Mouse (Mus musculus) limb, embryonic 14.5 days (tissue): ENCODE measurements at regions not wholly inside any gene's neighbourhood (a gene's known extent, or its start where the extent isn't known, plus 50 kb on each side); places are given as distances from the start of the nearest gene placed in this dataset.

Experiments
- ATAC-seq: fragments of 200-750 bp; cut with Nextera tagmentation; 2 replicates; pipeline ENCODE4 v1.8.0; 2017; ENCODE audit warnings: low read depth, moderate number of reproducible peaks, moderate TSS enrichment; ENCODE audit not compliant: low FRiP score
- DNase-seq: peaks from one replicate; pipeline ENCODE4 v3.0.0-alpha.2; 2015; ENCODE audit warnings: low spot score
- H3K27ac ChIP-seq: fragments of 300-500 bp; sonication (generic); replicated peaks from 2 replicates; pipeline ENCODE4 v1.5.1; 2014; ENCODE audit warnings: low read depth, mild to moderate bottlenecking, low read length, moderate library complexity, mixed read lengths
- H3K27me3 ChIP-seq: fragments of 300-500 bp; sonication (generic); 2 replicates; pipeline ENCODE4 v1.6.1; 2014; ENCODE audit warnings: low read length, mixed read lengths; ENCODE audit not compliant: control insufficient read depth, insufficient read depth
- H3K36me3 ChIP-seq: fragments of 300-500 bp; sonication (generic); 2 replicates; pipeline ENCODE4 v1.6.1; 2014; ENCODE audit warnings: mild to moderate bottlenecking, low read length, moderate library complexity, mixed read lengths; ENCODE audit not compliant: control insufficient read depth, insufficient read depth
- H3K4me1 ChIP-seq: fragments of 300-500 bp; sonication (generic); 2 replicates; pipeline ENCODE4 v1.6.1; 2014; ENCODE audit warnings: antibody characterized with exemption, low read length, mixed read lengths; ENCODE audit not compliant: control insufficient read depth, insufficient read depth
- H3K4me2 ChIP-seq: fragments of 300-500 bp; sonication (generic); replicated peaks from 2 replicates; pipeline ENCODE4 v1.6.1; 2014; ENCODE audit warnings: low read depth, mild to moderate bottlenecking, low read length, moderate library complexity; ENCODE audit not compliant: severe bottlenecking
- H3K4me3 ChIP-seq: fragments of 300-500 bp; sonication (generic); replicated peaks from 2 replicates; pipeline ENCODE4 v1.5.1; 2014; ENCODE audit warnings: low read length
- H3K9ac ChIP-seq: fragments of 300-500 bp; sonication (generic); 2 replicates; pipeline ENCODE4 v1.6.1; 2014; ENCODE audit warnings: mild to moderate bottlenecking, low read depth, low read length, moderate library complexity; ENCODE audit not compliant: severe bottlenecking
- H3K9me3 ChIP-seq: fragments of 300-500 bp; sonication (generic); 2 replicates; pipeline ENCODE4 v1.6.1; 2016; ENCODE audit warnings: low read length; ENCODE audit not compliant: control insufficient read depth
- POLR2A ChIP-seq: fragments of 200-500 bp; IDR thresholded peaks from 2 replicates; pipeline ENCODE4 v1.8.0; 2012; ENCODE audit warnings: inconsistent platforms, mild to moderate bottlenecking, moderate library complexity, borderline replicate concordance; ENCODE audit not compliant: insufficient read depth, insufficient read length; ENCODE audit errors: extremely low read depth
- WGBS: fragments of 180-500 bp; shearing (Covaris S2); extraction: QIAGEN DNeasy Blood & Tissue Kit; methylation state at CpG from one replicate; pipeline ENCODE4 v1.1.7; 2014; 5-methylcytosine and 5-hydroxymethylcytosine counted together

DNA sequence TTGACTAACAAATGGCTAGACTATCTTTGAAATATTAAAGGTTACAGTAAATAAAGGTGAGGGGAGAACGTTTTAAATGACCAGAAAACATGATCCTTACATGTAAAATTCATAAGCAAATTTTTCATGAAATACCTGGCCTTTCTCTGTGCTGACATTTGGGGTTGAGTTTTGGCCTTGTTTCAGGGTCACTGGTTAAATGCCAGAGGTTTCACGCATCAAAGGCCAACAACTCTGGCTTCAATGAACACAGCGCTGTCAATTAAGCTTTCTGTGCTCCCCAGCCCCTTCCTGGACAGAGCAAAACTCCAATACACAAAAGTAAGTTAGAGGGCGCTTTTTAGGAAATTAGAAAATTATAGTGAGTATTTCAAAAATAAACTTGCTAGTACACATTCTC, 425.6 kb downstream of the Fam198b start:
- WGBS, result 80% methylated on average over 4 of the region's 4 CpGs
- H3K4me1 ChIP-seq, result no peaks in the 10 kb centered on the region

DNA sequence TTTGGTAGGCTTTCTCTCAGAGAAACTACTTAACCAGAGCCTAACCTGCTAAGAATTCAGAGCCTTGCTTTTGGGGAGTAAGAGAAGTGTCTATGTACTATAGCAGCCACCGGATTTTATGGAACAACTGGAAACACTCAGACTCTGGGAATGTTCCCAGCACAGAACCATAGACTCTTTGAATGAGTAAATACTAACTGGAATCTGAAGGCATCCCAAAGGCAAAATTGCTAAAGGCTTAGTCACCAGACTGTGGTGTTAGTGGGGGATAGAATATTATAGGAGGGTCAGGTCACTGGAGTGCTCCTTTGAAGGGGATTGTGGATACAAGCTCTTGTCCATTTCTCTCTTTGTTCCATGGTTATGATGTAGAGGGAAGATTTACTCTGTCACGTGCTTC, 427.4 kb downstream of the Fam198b start:
- WGBS, result 80% methylated on average over 2 of the region's 2 CpGs
- H3K4me2 ChIP-seq, result no peak overlapping the region
- ATAC-seq, result no peak
- H3K9me3 ChIP-seq, result no peaks in the 10 kb centered on the region
- H3K27me3 ChIP-seq, result no peaks in the 10 kb centered on the region
- TF ChIP-seq POLR2A, result no peak
- H3K36me3 ChIP-seq, result no peaks in the 10 kb centered on the region
- H3K27ac ChIP-seq, result no peak overlapping the region
- H3K9ac ChIP-seq, result no peak overlapping the region
- H3K4me3 ChIP-seq, result no peak overlapping the region
- peak; percentile 21 for DNase-seq
- H3K4me1 ChIP-seq, result no peaks in the 10 kb centered on the region

More for the DNA sequence above, 425.6 kb downstream of the Fam198b start:
- no peaks in the 10 kb centered on the region for H3K9me3 ChIP-seq
- H3K9ac ChIP-seq, result no peak overlapping the region
- no peak for DNase-seq
- no peaks in the 10 kb centered on the region for H3K36me3 ChIP-seq
- no peak for ATAC-seq
- no peaks in the 10 kb centered on the region for H3K27me3 ChIP-seq
- H3K4me2 ChIP-seq, result no peak overlapping the region
- no peak overlapping the region for H3K4me3 ChIP-seq
- H3K27ac ChIP-seq, result no peak overlapping the region
- TF ChIP-seq POLR2A, result no peak

- Histone ChIP-seq H3K4me1 (no peaks in the 10 kb centered on the region), H3K36me3 (no peaks in the 10 kb centered on the region), H3K4me3 (no peak overlapping the region), H3K9ac (no peak overlapping the region), H3K4me2 (no peak overlapping the region), H3K27me3 (no peaks in the 10 kb centered on the region), H3K27ac (no peak overlapping the region), H3K9me3 (no peaks in the 10 kb centered on the region)
- ATAC-seq (no peak), DNase-seq (no peak)
- TF ChIP-seq POLR2A, result no peak
- 76% methylated on average over 3 of the region's 3 CpGs for WGBS
Observed at GRCm38 (mm10) chr3:80322291-80322690, 438.0 kb downstream of the Fam198b start.

DNA sequence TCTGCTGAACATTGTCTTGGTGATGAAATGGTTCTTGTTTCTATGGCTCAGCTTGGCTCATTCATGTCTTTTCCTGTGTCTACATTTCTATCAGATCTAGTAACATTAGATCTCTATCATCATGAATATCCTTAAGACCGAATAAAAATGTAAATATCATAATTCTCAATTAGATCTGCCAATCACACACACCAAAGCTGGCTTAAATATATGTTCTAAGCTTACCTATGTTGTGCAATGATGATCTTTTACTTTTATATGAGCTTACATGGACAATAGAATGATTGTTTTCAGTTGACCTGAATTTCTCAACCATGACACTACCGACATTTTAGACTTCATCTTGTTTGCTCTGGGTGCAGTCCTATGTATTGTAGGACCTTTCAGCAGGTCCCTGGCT, 440.4 kb downstream of the Fam198b start:
- no peaks in the 10 kb centered on the region for H3K4me1 ChIP-seq
- WGBS, result 89% methylated on average over 2 of the region's 2 CpGs
- no peaks in the 10 kb centered on the region for H3K36me3 ChIP-seq
- H3K27ac ChIP-seq, result no peak overlapping the region
- no peak overlapping the region for H3K4me2 ChIP-seq
- ATAC-seq, result no peak
- no peak for TF ChIP-seq POLR2A
- H3K9me3 ChIP-seq, result no peaks in the 10 kb centered on the region
- no peak for DNase-seq
- no peak overlapping the region for H3K4me3 ChIP-seq
- no peak overlapping the region for H3K9ac ChIP-seq
- no peaks in the 10 kb centered on the region for H3K27me3 ChIP-seq

GRCm38 (mm10) chr3:80331776-80332175, 447.4 kb downstream of the Fam198b start:
- Histone ChIP-seq H3K9me3 (no peaks in the 10 kb centered on the region), H3K4me2 (no peak overlapping the region), H3K4me1 (no peaks in the 10 kb centered on the region), H3K36me3 (no peaks in the 10 kb centered on the region), H3K27ac (no peak overlapping the region), H3K27me3 (no peaks in the 10 kb centered on the region), H3K9ac (no peak overlapping the region), H3K4me3 (no peak overlapping the region)
- 63% methylated on average over 3 of the region's 3 CpGs for WGBS
- no peak for TF ChIP-seq POLR2A
- no peak for DNase-seq
- ATAC-seq, result no peak

GRCm38 (mm10) chr3:80334446-80334893, 450.1 kb downstream of the Fam198b start:
- no peaks in the 10 kb centered on the region for H3K4me1 ChIP-seq
- H3K4me2 ChIP-seq, result no peak overlapping the region
- 71% methylated on average over 4 of the region's 4 CpGs for WGBS
- no peak overlapping the region for H3K9ac ChIP-seq
- no peak for TF ChIP-seq POLR2A
- H3K4me3 ChIP-seq, result no peak overlapping the region
- H3K27me3 ChIP-seq, result no peaks in the 10 kb centered on the region
- no peak for ATAC-seq
- no peaks in the 10 kb centered on the region for H3K9me3 ChIP-seq
- no peak for DNase-seq
- H3K27ac ChIP-seq, result no peak overlapping the region
- no peaks in the 10 kb centered on the region for H3K36me3 ChIP-seq
